Mouse (Mus musculus) erythroid progenitor cell, adult 5-6 weeks (primary cell): ENCODE results near the gene Trpd52l3. TPM values are rescaled to one million over a fixed set of nuclear protein-coding genes. Genes with fewer than 3 reads are reported as not detected.

Experiments used
- ATAC-seq: replicated peaks from 2 replicates; pipeline ENCODE4 v1.8.0; 2016; ENCODE audit warnings: moderate number of reproducible peaks, mild to moderate bottlenecking, moderate TSS enrichment, inconsistent platforms; ENCODE audit not compliant: poor library complexity, low FRiP score, severe bottlenecking
- total RNA-seq, 2 experiments: library from RNA; stranded (forward) in 1 of 2; stranded (reverse) in 1 of 2; fragments of 150-400 nt in 1 of 2; fragments of 186-747, 209-891 nt in 1 of 2; gene quantifications; 2 replicates each; pipeline versions ENCODE4 v1.2.3 to v1.2.4; 2015 to 2017; ENCODE audit warnings: low replicate concordance in 2 of 2

The Trpd52l3 gene
- total RNA-seq, 2 experiments from 2014 or later: not detected

- ATAC-seq: no peak
Measured at GRCm38 (mm10) chr19:30029002-30029710, 25.6 kb downstream of the Trpd52l3 start.

- peak; percentile 92 for ATAC-seq
Measured at GRCm38 (mm10) chr19:30029894-30030635, 26.5 kb downstream of the Trpd52l3 start, which contains the start of gene Uhrf2. Uhrf2 (plus strand) TSS chr19:30030513.

- peak; percentile 4; the same call in 1 of the 2 replicates for ATAC-seq
Measured at GRCm38 (mm10) chr19:30030636-30031467, 27.3 kb downstream of the Trpd52l3 start.

- ATAC-seq: no peak
Measured at GRCm38 (mm10) chr19:30031468-30031931, 27.9 kb downstream of the Trpd52l3 start.

GRCm38 (mm10) chr19:30032206-30032605 is 28.6 kb downstream of the Trpd52l3 start:
- ATAC-seq: no peak

- ATAC-seq: no peak
Measured at GRCm38 (mm10) chr19:30035361-30035760, 31.8 kb downstream of the Trpd52l3 start.

GRCm38 (mm10) chr19:30043691-30044090 is 40.1 kb downstream of the Trpd52l3 start:
- ATAC-seq: no peak

GRCm38 (mm10) chr19:30044630-30045029 is 41.0 kb downstream of the Trpd52l3 start:
- no peak for ATAC-seq

GRCm38 (mm10) chr19:30045857-30046256 is 42.3 kb downstream of the Trpd52l3 start:
- ATAC-seq: no peak; the same call in 1 of the 2 replicates

GRCm38 (mm10) chr19:30050584-30050983 is 47.0 kb downstream of the Trpd52l3 start:
- ATAC-seq: peak; percentile 78

- ATAC-seq: no peak
Measured at GRCm38 (mm10) chr19:30051479-30051878, 47.9 kb downstream of the Trpd52l3 start.

GRCm38 (mm10) chr19:30054218-30054617 is 50.6 kb downstream of the Trpd52l3 start:
- ATAC-seq: no peak

Other genes with a start within 250 kb of the Trpd52l3 start
- gene 9930021J03Rik, start 197.8 kb upstream of the Trpd52l3 start, total RNA-seq (2015; ENCODE audit: low replicate concordance): 8.4 and 12.3 TPM in 2 replicates
- gene 9930021J03Rik, start 197.8 kb upstream of the Trpd52l3 start, total RNA-seq (2017; ENCODE audit: low replicate concordance): 13.5 and 23.8 TPM in 2 replicates
- gene Ranbp6, start 190.8 kb upstream of the Trpd52l3 start, total RNA-seq (2015; ENCODE audit: low replicate concordance): 5.9 and 11.5 TPM in 2 replicates
- gene Ranbp6, start 190.8 kb upstream of the Trpd52l3 start, total RNA-seq (2017; ENCODE audit: low replicate concordance): 12.5 and 17.1 TPM in 2 replicates
- not detected in 2 replicates for gene Il33, start 78.7 kb upstream of the Trpd52l3 start, total RNA-seq (2015; ENCODE audit: low replicate concordance)
- gene Il33, start 78.7 kb upstream of the Trpd52l3 start, total RNA-seq (2017; ENCODE audit: low replicate concordance): not detected in 2 replicates
- gene Uhrf2, start 26.7 kb downstream of the Trpd52l3 start, total RNA-seq (2015; ENCODE audit: low replicate concordance): 151 and 220 TPM in 2 replicates
- 132 and 155 TPM in 2 replicates for gene Uhrf2, start 26.7 kb downstream of the Trpd52l3 start, total RNA-seq (2017; ENCODE audit: low replicate concordance)
- not detected in 2 replicates for gene Gldc, start 171.6 kb downstream of the Trpd52l3 start, total RNA-seq (2015; ENCODE audit: low replicate concordance)
- not detected in 2 replicates for gene Gldc, start 171.6 kb downstream of the Trpd52l3 start, total RNA-seq (2017; ENCODE audit: low replicate concordance)
- not detected in 2 replicates for gene Mbl2, start 229.2 kb downstream of the Trpd52l3 start, total RNA-seq (2015; ENCODE audit: low replicate concordance)
- not detected in 2 replicates for gene Mbl2, start 229.2 kb downstream of the Trpd52l3 start, total RNA-seq (2017; ENCODE audit: low replicate concordance)